Mouse (Mus musculus) MEL (cell line): ENCODE measurements around the gene Myo1c. TPM values are rescaled to one million over a fixed set of nuclear protein-coding genes. Genes with fewer than 3 reads are reported as not detected.

Experiments used
- DNase-seq: peaks from one replicate; pipeline ENCODE4 v3.0.0; 2011; ENCODE audit warnings: low read depth, low spot score
- H3K27ac ChIP-seq: 2 replicates; pipeline ENCODE4 v1.5.1; 2012; ENCODE audit warnings: low read depth, mild to moderate bottlenecking, control low read depth, low read length, moderate library complexity; ENCODE audit not compliant: control insufficient read depth
- H3K27me3 ChIP-seq, 2 experiments: fragments of 150-350 bp in 1 of 2; sonication (generic) in 1 of 2; 2 replicates each; pipeline ENCODE4 v1.6.1; 2012; ENCODE audit warnings: low read length in 2 of 2, mild to moderate bottlenecking in 2 of 2, improper control_type of control experiment in 1 of 2, moderate library complexity in 1 of 2; ENCODE audit not compliant: insufficient read depth in 2 of 2, control insufficient read depth in 1 of 2
- H3K36me3 ChIP-seq, 2 experiments: 2 replicates each; pipeline ENCODE4 v1.6.1; 2012 to 2014; ENCODE audit warnings: low read length in 2 of 2, improper control_type of control experiment in 1 of 2, inconsistent platforms in 1 of 2, mild to moderate bottlenecking in 1 of 2; ENCODE audit not compliant: insufficient read depth in 2 of 2, control insufficient read depth in 1 of 2
- H3K4me1 ChIP-seq, 2 experiments: fragments of 150-350 bp in 1 of 2; sonication (generic) in 1 of 2; 2 replicates each; pipeline ENCODE4 v1.6.1; 2012; ENCODE audit warnings: low read length in 2 of 2, improper control_type of control experiment in 1 of 2, mild to moderate bottlenecking in 1 of 2; ENCODE audit not compliant: insufficient read depth in 2 of 2, control insufficient read depth in 1 of 2
- H3K4me3 ChIP-seq, 2 experiments: fragments of 150-350 bp in 1 of 2; sonication (generic) in 1 of 2; 2 replicates each; pipeline ENCODE4 v1.5.1; 2012; ENCODE audit warnings: low read depth in 2 of 2, low read length in 2 of 2, mild to moderate bottlenecking in 2 of 2, moderate library complexity in 2 of 2, control low read depth in 1 of 2, improper control_type of control experiment in 1 of 2; ENCODE audit not compliant: control insufficient read depth in 1 of 2, insufficient read depth in 1 of 2
- H3K79me2 ChIP-seq: 2 replicates; pipeline ENCODE4 v1.6.1; 2012; ENCODE audit warnings: mild to moderate bottlenecking, low read length, moderate library complexity; ENCODE audit not compliant: control insufficient read depth, poor library complexity, insufficient read depth
- H3K9ac ChIP-seq: 2 replicates; pipeline ENCODE4 v1.6.1; 2012; ENCODE audit warnings: low read depth, mild to moderate bottlenecking, control low read depth, low read length, moderate library complexity; ENCODE audit not compliant: control insufficient read depth, poor library complexity, severe bottlenecking
- H3K9me3 ChIP-seq: fragments of 150-350 bp; sonication (generic); replicated peaks from 2 replicates; pipeline ENCODE4 v1.6.1; 2012; ENCODE audit warnings: mild to moderate bottlenecking, low read length, improper control_type of control experiment, moderate library complexity; ENCODE audit not compliant: insufficient read depth
- CHD1 ChIP-seq: IDR thresholded peaks from 2 replicates; pipeline ENCODE4 v1.6.1; 2012; ENCODE audit warnings: low read depth, mild to moderate bottlenecking, inconsistent platforms, low read length, improper control_type of control experiment
- CHD2 ChIP-seq: IDR thresholded peaks from 2 replicates; pipeline ENCODE4 v1.6.1; 2011; ENCODE audit warnings: low read length, improper control_type of control experiment
- CTCF ChIP-seq, 3 experiments: IDR thresholded peaks in 2 of 3; conservative IDR thresholded peaks in 1 of 3; 2 replicates each; pipeline ENCODE4 v1.5.1; 2011 to 2012; ENCODE audit warnings: low read length in 3 of 3, low read depth in 2 of 3, mild to moderate bottlenecking in 2 of 3, improper control_type of control experiment in 1 of 3, inconsistent platforms in 1 of 3, mixed read lengths in 1 of 3, moderate library complexity in 1 of 3; ENCODE audit not compliant: control insufficient read depth in 1 of 3, insufficient read depth in 1 of 3, poor library complexity in 1 of 3, severe bottlenecking in 1 of 3
- E2F4 ChIP-seq: IDR thresholded peaks from 2 replicates; pipeline ENCODE4 v1.6.1; 2011; ENCODE audit warnings: low read depth, low read length, improper control_type of control experiment, borderline replicate concordance
- ELF1 ChIP-seq: IDR thresholded peaks from 2 replicates; pipeline ENCODE4 v1.6.1; 2014; ENCODE audit warnings: low read depth, mild to moderate bottlenecking, inconsistent platforms, low read length, improper control_type of control experiment, moderate library complexity
- EP300 ChIP-seq, 2 experiments: IDR thresholded peaks; 2 replicates each; pipeline ENCODE4 v1.6.1; 2011; ENCODE audit warnings: improper control_type of control experiment in 2 of 2, low read length in 2 of 2, low read depth in 1 of 2, mild to moderate bottlenecking in 1 of 2
- HCFC1 ChIP-seq: IDR thresholded peaks from 2 replicates; pipeline ENCODE4 v1.6.1; 2012; ENCODE audit warnings: low read depth, mild to moderate bottlenecking, inconsistent platforms, low read length, improper control_type of control experiment, moderate library complexity
- KAT2A ChIP-seq: conservative IDR thresholded peaks from 2 replicates; pipeline ENCODE4 v1.6.1; 2012; ENCODE audit warnings: low read depth, low read length, improper control_type of control experiment, inconsistent platforms
- MAX ChIP-seq: IDR thresholded peaks from 2 replicates; pipeline ENCODE4 v1.6.1; 2011; ENCODE audit warnings: low read length, improper control_type of control experiment
- MAZ ChIP-seq: IDR thresholded peaks from 2 replicates; pipeline ENCODE4 v1.6.1; 2012; ENCODE audit warnings: low read depth, mild to moderate bottlenecking, inconsistent platforms, low read length, improper control_type of control experiment
- MXI1 ChIP-seq: IDR thresholded peaks from 2 replicates; pipeline ENCODE4 v1.6.1; 2011; ENCODE audit warnings: mild to moderate bottlenecking, low read depth, low read length, improper control_type of control experiment
- MYC ChIP-seq: IDR thresholded peaks from 2 replicates; pipeline ENCODE4 v1.6.1; 2011; ENCODE audit warnings: low read depth, mild to moderate bottlenecking, low read length, improper control_type of control experiment, moderate library complexity
- NELFE ChIP-seq: IDR thresholded peaks from 2 replicates; pipeline ENCODE4 v1.6.1; 2011; ENCODE audit warnings: low read depth, low read length, improper control_type of control experiment
- NRF1 ChIP-seq: IDR thresholded peaks from 2 replicates; pipeline ENCODE4 v1.6.1; 2014; ENCODE audit warnings: low read depth, mild to moderate bottlenecking, inconsistent platforms, low read length, improper control_type of control experiment, moderate library complexity; ENCODE audit not compliant: poor library complexity, insufficient read depth, severe bottlenecking
- POLR2A ChIP-seq, 2 experiments: IDR thresholded peaks; 2 replicates each; pipeline ENCODE4 v1.6.1; 2011 to 2012; ENCODE audit warnings: low read length in 2 of 2, mild to moderate bottlenecking in 2 of 2, control low read depth in 1 of 2, improper control_type of control experiment in 1 of 2, low read depth in 1 of 2, moderate library complexity in 1 of 2; ENCODE audit not compliant: control insufficient read depth in 1 of 2, insufficient read depth in 1 of 2, poor library complexity in 1 of 2
- POLR2AphosphoS2 ChIP-seq: IDR thresholded peaks from 2 replicates; pipeline ENCODE4 v1.6.1; 2011; ENCODE audit warnings: low read length, improper control_type of control experiment
- RAD21 ChIP-seq: IDR thresholded peaks from 2 replicates; pipeline ENCODE4 v1.6.1; 2011; ENCODE audit warnings: mild to moderate bottlenecking, low read depth, low read length, improper control_type of control experiment
- SIN3A ChIP-seq: IDR thresholded peaks from 2 replicates; pipeline ENCODE4 v1.6.1; 2012; ENCODE audit warnings: low read length, improper control_type of control experiment, inconsistent platforms
- SMC3 ChIP-seq: IDR thresholded peaks from 2 replicates; pipeline ENCODE4 v1.6.1; 2011; ENCODE audit warnings: low read depth, low read length, improper control_type of control experiment
- TBP ChIP-seq: IDR thresholded peaks from 2 replicates; pipeline ENCODE4 v1.8.0; 2011; ENCODE audit warnings: low read depth, low read length, improper control_type of control experiment
- TCF12 ChIP-seq: IDR thresholded peaks from 2 replicates; pipeline ENCODE4 v1.6.1; 2014; ENCODE audit warnings: low read depth, mild to moderate bottlenecking, inconsistent platforms, low read length, improper control_type of control experiment, moderate library complexity
- UBTF ChIP-seq: IDR thresholded peaks from 2 replicates; pipeline ENCODE4 v1.6.1; 2012; ENCODE audit warnings: low read depth, mild to moderate bottlenecking, inconsistent platforms, low read length, improper control_type of control experiment, moderate library complexity, borderline replicate concordance; ENCODE audit not compliant: insufficient read depth
- USF1 ChIP-seq: IDR thresholded peaks from 2 replicates; pipeline ENCODE4 v1.6.1; 2014; ENCODE audit warnings: low read depth, mild to moderate bottlenecking, inconsistent platforms, low read length, improper control_type of control experiment, moderate library complexity
- USF2 ChIP-seq, 2 experiments: IDR thresholded peaks; 2 replicates each; pipeline ENCODE4 v1.6.1; 2011 to 2012; ENCODE audit warnings: improper control_type of control experiment in 2 of 2, low read length in 2 of 2, borderline replicate concordance in 1 of 2, inconsistent platforms in 1 of 2, low read depth in 1 of 2, mild to moderate bottlenecking in 1 of 2; ENCODE audit not compliant: insufficient read depth in 1 of 2
- ZMIZ1 ChIP-seq: IDR thresholded peaks from 2 replicates; pipeline ENCODE4 v1.6.1; 2012; ENCODE audit warnings: low read depth, mild to moderate bottlenecking, inconsistent platforms, low read length, improper control_type of control experiment, moderate library complexity
- ZNF384 ChIP-seq: IDR thresholded peaks from 2 replicates; pipeline ENCODE4 v1.6.1; 2012; ENCODE audit warnings: low read depth, mild to moderate bottlenecking, inconsistent platforms, low read length, improper control_type of control experiment
- polyA plus RNA-seq, 2 experiments: library from polyadenylated mRNA; stranded (reverse) in 1 of 2; unstranded in 1 of 2; fragments of >175 nt in 1 of 2; fragments of >200 nt in 1 of 2; gene quantifications; 2 replicates each; pipeline versions ENCODE4 v1.2.1 to v1.2.4; 2012; ENCODE audit warnings: low replicate concordance in 2 of 2, low read depth in 1 of 2; ENCODE audit not compliant: insufficient read length in 2 of 2, insufficient read depth in 1 of 2, missing spikeins in 1 of 2
- total RNA-seq: library from RNA; depleted of rRNA; stranded (reverse); fragments of 300-350 nt; gene quantifications from 2 replicates; pipeline ENCODE4 v1.2.3, GENCODE M21; 2012

The Myo1c gene
- total and polyA plus RNA-seq, 3 experiments, result 33.2 to 45.6 TPM; not detected in 1

DNA sequence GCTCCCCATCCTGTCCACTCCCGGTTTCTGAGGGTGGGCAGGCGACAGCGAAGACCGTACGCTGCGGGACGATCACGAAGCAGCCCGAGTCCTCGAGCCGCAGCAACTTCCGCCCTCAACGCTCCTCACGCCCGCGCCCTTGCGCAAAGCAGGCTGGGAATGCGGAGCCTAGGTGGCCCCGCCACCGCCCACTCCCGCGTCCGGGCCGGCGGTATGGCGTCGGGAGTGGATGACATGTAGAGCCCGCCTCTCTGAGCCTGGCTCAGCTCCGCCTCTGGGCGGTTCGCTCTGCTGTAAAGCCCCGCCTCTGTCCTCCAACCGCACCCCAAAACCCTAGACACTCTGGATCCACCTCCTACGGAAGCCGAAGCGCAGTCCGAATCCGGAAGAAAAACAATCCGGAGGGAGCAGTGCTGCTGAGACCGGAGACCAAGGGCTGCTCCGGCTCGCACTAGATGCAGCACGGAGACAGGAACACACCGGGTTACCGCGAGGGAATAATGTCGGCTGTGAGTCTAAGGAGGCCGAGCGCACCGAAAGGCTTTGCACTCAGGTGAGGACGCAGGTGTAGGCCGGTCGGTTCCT is 19.6 kb upstream of the Myo1c start, which contains the start of gene Inpp5k:
Gene Inpp5k, plus strand, starts transcription at position 344 of the 585 bp plus-strand sequence.
- Histone ChIP-seq H3K4me1 (peaks cover 0 to 3% of the 10 kb centered on the region in 2 experiments; a peak in 2 of 4 replicates), H3K27me3 (no peaks in the 10 kb centered on the region), H3K27ac (peak within 1 kb of the TSS; percentile 85), H3K9me3 (no peaks in the 10 kb centered on the region), H3K9ac (peak within 1 kb of the TSS; percentile 83), H3K79me2 (no peaks in the 10 kb centered on the region; the same call in 1 of the 2 replicates), H3K36me3 (peaks cover 0 to 12% of the 10 kb centered on the region in 2 experiments; a peak in 3 of 4 replicates), H3K4me3 (peak within 1 kb of the TSS; percentile 78 to 85)
- peak; percentile 76; the same call in 1 of the 2 replicates for TF ChIP-seq MYC
- peak; percentile 92 for TF ChIP-seq HCFC1
- 0 out of 6 replicates have a peak, but pooled peaks of 1 of the 3 experiments have one; percentile 2 for TF ChIP-seq CTCF (IDR thresholded peaks at IDR 0.05 in 2 of 3, conservative IDR thresholded peaks at IDR 0.05 in 1 of 3; ENCODE audit: control insufficient read depth in 1 of 3, insufficient read depth in 1 of 3, low read depth in 2 of 3, low read length in 3 of 3, poor library complexity in 1 of 3, severe bottlenecking in 1 of 3)
- TF ChIP-seq UBTF, result 0 out of 2 replicates have a peak, but pooled peaks have one; percentile 31
- TF ChIP-seq RAD21, result no peak
- peak; percentile 99 for TF ChIP-seq NELFE
- peak; percentile 7 to 38; a peak in 1 of 4 replicates for TF ChIP-seq EP300 (IDR thresholded peaks at IDR 0.05; ENCODE audit: low read depth in 1 of 2, low read length in 2 of 2)
- TF ChIP-seq CHD1, result 0 out of 2 replicates have a peak, but pooled peaks have one; percentile 44
- TF ChIP-seq ZMIZ1, result peak; percentile 95
- TF ChIP-seq TBP, result peak; percentile 66
- peak; percentile 84 for TF ChIP-seq MAX
- TF ChIP-seq SMC3, result 0 out of 2 replicates have a peak, but pooled peaks have one; percentile 1
- peak; percentile 98 to 99 for TF ChIP-seq POLR2A (IDR thresholded peaks at IDR 0.05; ENCODE audit: control insufficient read depth in 1 of 2, insufficient read depth in 1 of 2, low read depth in 1 of 2, low read length in 2 of 2, poor library complexity in 1 of 2)
- peak; percentile 61; the same call in 1 of the 2 replicates for TF ChIP-seq NRF1
- TF ChIP-seq MXI1, result peak; percentile 90
- peak; percentile 68 for TF ChIP-seq MAZ
- TF ChIP-seq TCF12, result peak; percentile 58; the same call in 1 of the 2 replicates
- no peak; the same call in 1 of the 2 replicates for TF ChIP-seq KAT2A
- no peak; the same call in 1 of the 2 replicates for TF ChIP-seq ZNF384
- peak; percentile 99 for TF ChIP-seq POLR2AphosphoS2
- peak; percentile 99 for TF ChIP-seq SIN3A
- TF ChIP-seq ELF1, result peak; percentile 99
- peak; percentile 81; the same call in 1 of the 2 replicates for TF ChIP-seq E2F4
- no peak for TF ChIP-seq USF2 (IDR thresholded peaks at IDR 0.05; ENCODE audit: borderline replicate concordance in 1 of 2, insufficient read depth in 1 of 2, low read depth in 1 of 2, low read length in 2 of 2)
- no peak for TF ChIP-seq USF1
- TF ChIP-seq CHD2, result peak; percentile 56; the same call in 1 of the 2 replicates
- DNase-seq, result peak; percentile 100
